Mouse (Mus musculus) CH12.LX (cell line): ENCODE measurements around the gene Cst6. TPM values are rescaled to one million over a fixed set of nuclear protein-coding genes. Genes with fewer than 3 reads are reported as not detected.

Experiments used
- DNase-seq: peaks from one replicate; pipeline ENCODE4 v3.0.0-alpha.2; 2013; ENCODE audit errors: extremely low read depth
- H3K27ac ChIP-seq: 2 replicates; pipeline ENCODE4 v1.5.1; 2012; ENCODE audit warnings: low read depth, mild to moderate bottlenecking, control low read depth, moderate library complexity; ENCODE audit not compliant: insufficient read depth
- H3K27me3 ChIP-seq: replicated peaks from 2 replicates; pipeline ENCODE3; 2012; ENCODE audit warnings: inconsistent platforms
- H3K36me3 ChIP-seq, 2 experiments: replicated peaks in 1 of 2; 2 replicates each; pipeline versions ENCODE3 to v1.6.1; 2012; ENCODE audit warnings: inconsistent platforms in 1 of 2, low read length in 1 of 2, mild to moderate bottlenecking in 1 of 2, mixed read lengths in 1 of 2, moderate library complexity in 1 of 2; ENCODE audit not compliant: control insufficient read depth in 1 of 2, insufficient read depth in 1 of 2
- H3K4me1 ChIP-seq, 2 experiments: 2 replicates each; pipeline ENCODE4 v1.6.1; 2012; ENCODE audit warnings: inconsistent platforms in 1 of 2, moderate library complexity in 1 of 2; ENCODE audit not compliant: insufficient read depth in 2 of 2, control insufficient read depth in 1 of 2
- H3K4me2 ChIP-seq: 2 replicates; pipeline ENCODE4 v1.6.1; 2012; ENCODE audit warnings: low read depth, mild to moderate bottlenecking, control low read depth; ENCODE audit not compliant: poor library complexity, insufficient read depth, severe bottlenecking
- H3K4me3 ChIP-seq, 3 experiments: fragments of 150-350 bp in 1 of 3; sonication (generic) in 1 of 3; replicated peaks in 1 of 3; 2 replicates each; pipeline versions ENCODE3 to v1.5.1; 2011 to 2012; ENCODE audit warnings: low read depth in 2 of 3, low read length in 2 of 3, mild to moderate bottlenecking in 2 of 3, moderate library complexity in 2 of 3, control low read depth in 1 of 3, improper control_type of control experiment in 1 of 3, inconsistent platforms in 1 of 3, mixed read lengths in 1 of 3; ENCODE audit not compliant: poor library complexity in 1 of 3
- H3K79me2 ChIP-seq: replicated peaks from 2 replicates; pipeline ENCODE4 v1.6.1; 2012; ENCODE audit warnings: mild to moderate bottlenecking, moderate library complexity; ENCODE audit not compliant: control insufficient read depth, poor library complexity, insufficient read depth, severe bottlenecking; ENCODE audit errors: extremely low read depth
- H3K9ac ChIP-seq: 2 replicates; pipeline ENCODE4 v1.6.1; 2012; ENCODE audit warnings: low read depth, mild to moderate bottlenecking, control low read depth, moderate library complexity; ENCODE audit not compliant: insufficient read depth
- H3K9me3 ChIP-seq: replicated peaks from 2 replicates; pipeline ENCODE3; 2012; ENCODE audit warnings: low read length, inconsistent platforms, mixed read lengths
- BHLHE40 ChIP-seq: IDR thresholded peaks from 2 replicates; pipeline ENCODE4 v1.6.1; 2011; ENCODE audit warnings: mild to moderate bottlenecking, low read depth, low read length, improper control_type of control experiment
- E2F4 ChIP-seq: IDR thresholded peaks from 2 replicates; pipeline ENCODE4 v1.6.1; 2011; ENCODE audit warnings: low read depth, low read length, improper control_type of control experiment; ENCODE audit not compliant: insufficient replicate concordance
- ELF1 ChIP-seq: IDR thresholded peaks from 2 replicates; pipeline ENCODE4 v1.6.1; 2014; ENCODE audit warnings: low read depth, mild to moderate bottlenecking, inconsistent platforms, low read length, improper control_type of control experiment
- ETS1 ChIP-seq: conservative IDR thresholded peaks from 2 replicates; pipeline ENCODE4 v1.6.1; 2012; ENCODE audit warnings: low read depth, mild to moderate bottlenecking, inconsistent platforms, low read length, improper control_type of control experiment, moderate library complexity
- GABPA ChIP-seq: IDR thresholded peaks from 2 replicates; pipeline ENCODE4 v1.6.1; 2012; ENCODE audit warnings: low read depth, low read length, improper control_type of control experiment, inconsistent platforms; ENCODE audit not compliant: insufficient replicate concordance
- HCFC1 ChIP-seq: IDR thresholded peaks from 2 replicates; pipeline ENCODE4 v1.6.1; 2012; ENCODE audit warnings: low read depth, mild to moderate bottlenecking, inconsistent platforms, low read length, improper control_type of control experiment
- JUND ChIP-seq: conservative IDR thresholded peaks from 2 replicates; pipeline ENCODE4 v1.6.1; 2011; ENCODE audit warnings: low read depth, low read length, improper control_type of control experiment
- MAFK ChIP-seq: IDR thresholded peaks from 2 replicates; pipeline ENCODE4 v1.6.1; 2011; ENCODE audit warnings: low read length, improper control_type of control experiment; ENCODE audit not compliant: insufficient replicate concordance
- MAX ChIP-seq: IDR thresholded peaks from 2 replicates; pipeline ENCODE4 v1.6.1; 2011; ENCODE audit warnings: low read length, improper control_type of control experiment
- NRF1 ChIP-seq: IDR thresholded peaks from 2 replicates; pipeline ENCODE4 v1.6.1; 2014; ENCODE audit warnings: low read depth, mild to moderate bottlenecking, inconsistent platforms, low read length, improper control_type of control experiment, moderate library complexity
- PAX5 ChIP-seq: IDR thresholded peaks from 2 replicates; pipeline ENCODE4 v1.6.1; 2012; ENCODE audit warnings: low read length, inconsistent platforms, mixed read lengths
- POLR2A ChIP-seq: IDR thresholded peaks from 2 replicates; pipeline ENCODE4 v1.6.1; 2011; ENCODE audit warnings: low read depth, mild to moderate bottlenecking, improper control_type of control experiment, low read length
- POLR2AphosphoS2 ChIP-seq: IDR thresholded peaks from 2 replicates; pipeline ENCODE4 v1.6.1; 2011; ENCODE audit warnings: low read depth, low read length, improper control_type of control experiment
- RCOR1 ChIP-seq: conservative IDR thresholded peaks from 2 replicates; pipeline ENCODE4 v1.6.1; 2012; ENCODE audit warnings: low read depth, mild to moderate bottlenecking, inconsistent platforms, low read length, improper control_type of control experiment
- SIN3A ChIP-seq: IDR thresholded peaks from 2 replicates; pipeline ENCODE4 v1.6.1; 2012; ENCODE audit warnings: low read length, improper control_type of control experiment, inconsistent platforms
- TBP ChIP-seq: conservative IDR thresholded peaks from 2 replicates; pipeline ENCODE4 v1.6.1; 2011; ENCODE audit warnings: low read depth, low read length, improper control_type of control experiment
- ZMIZ1 ChIP-seq: IDR thresholded peaks from 2 replicates; pipeline ENCODE4 v1.6.1; 2012; ENCODE audit warnings: low read depth, mild to moderate bottlenecking, inconsistent platforms, low read length, improper control_type of control experiment
- ZNF384 ChIP-seq: IDR thresholded peaks from 2 replicates; pipeline ENCODE4 v1.6.1; 2012; ENCODE audit warnings: low read depth, low read length, improper control_type of control experiment, inconsistent platforms
- dilution Hi-C: fragments of 300-500 bp; cut with MboI; formaldehyde crosslinking; loops from 2 replicates; pipeline ENCODE4 v1.14.3; 2020; ENCODE audit warnings: low sequenced_read_pairs; ENCODE audit not compliant: extremely low pct_unique_long_range_greater_than_20kb, extremely low pct_ligation_motif_present
- in situ Hi-C: fragments of 300-500 bp; cut with MboI; formaldehyde crosslinking; loops from 3 replicates; pipeline ENCODE4 v1.14.3; 2019; ENCODE audit warnings: low sequenced_read_pairs, low pct_ligation_motif_present, low pct_unique_long_range_greater_than_20kb, mixed read lengths
- polyA plus RNA-seq: library from polyadenylated mRNA; unstranded; fragments of >175 nt; gene quantifications from 2 replicates; pipeline ENCODE4 v1.2.1, GENCODE M21; 2012; ENCODE audit warnings: low read depth; ENCODE audit not compliant: insufficient read length
- total RNA-seq, 2 experiments: library from RNA; depleted of rRNA; stranded (reverse); fragments of 300-350 nt in 1 of 2; fragments of >200 nt in 1 of 2; gene quantifications; 2 replicates each; pipeline ENCODE4 v1.2.3; 2012 to 2014

Gene Cst6
- total and polyA plus RNA-seq, 3 experiments = 1.9 TPM; not detected in 2

- Histone ChIP-seq H3K36me3 (peaks cover 0 to 6% of the 10 kb centered on the region in 2 experiments), H3K9me3 (no peaks in the 10 kb centered on the region), H3K4me1 (peaks cover 3 to 19% of the 10 kb centered on the region in 2 experiments), H3K4me2 (no peak overlapping the region), H3K27ac (no peak overlapping the region), H3K4me3 (no peak overlapping the region), H3K9ac (no peak overlapping the region), H3K27me3 (no peaks in the 10 kb centered on the region), H3K79me2 (peaks cover 5% of the 10 kb centered on the region)
- DNase-seq = no peak
- TF ChIP-seq POLR2AphosphoS2 = no peak
- dilution Hi-C loops (no loop called here), in situ Hi-C loops (no loop called here)
Measured at GRCm38 (mm10) chr19:5392892-5393291, 43.5 kb upstream of the Cst6 start.

GRCm38 (mm10) chr19:5390416-5390815 is 41.0 kb upstream of the Cst6 start:
- H3K36me3 ChIP-seq = peaks cover 5 to 23% of the 10 kb centered on the region in 2 experiments
- no peaks in the 10 kb centered on the region for H3K27me3 ChIP-seq
- no peak for TF ChIP-seq POLR2AphosphoS2
- TF ChIP-seq RCOR1 = no peak
- TF ChIP-seq ZMIZ1 = no peak
- TF ChIP-seq POLR2A = no peak
- TF ChIP-seq BHLHE40 = no peak
- TF ChIP-seq JUND = no peak
- no peak for TF ChIP-seq E2F4
- no peak for TF ChIP-seq NRF1
- no peak for TF ChIP-seq ELF1
- TF ChIP-seq ETS1 = no peak
- TF ChIP-seq HCFC1 = no peak
- no peak for TF ChIP-seq SIN3A
- no peak for TF ChIP-seq ZNF384
- no peak for TF ChIP-seq PAX5
- TF ChIP-seq TBP = no peak
- TF ChIP-seq MAX = no peak
- no peak for TF ChIP-seq MAFK
- no peak for TF ChIP-seq GABPA
- H3K9ac ChIP-seq = peak overlapping the region; percentile 96
- peak overlapping the region; percentile 66 to 92 (median 74) for H3K4me3 ChIP-seq
- H3K27ac ChIP-seq = no peak overlapping the region
- H3K79me2 ChIP-seq = peaks cover 28% of the 10 kb centered on the region
- DNase-seq = no peak
- in situ Hi-C loops (no loop called here), dilution Hi-C loops (no loop called here)
- no peaks in the 10 kb centered on the region for H3K9me3 ChIP-seq
- peak overlapping the region; percentile 80 for H3K4me2 ChIP-seq
- H3K4me1 ChIP-seq = peaks cover 5 to 39% of the 10 kb centered on the region in 2 experiments
